Mouse (Mus musculus) ES-Bruce4 (cell line): ENCODE data around the gene Ssbp3.

Source experiments
- CTCF ChIP-seq: IDR thresholded peaks from one replicate; pipeline ENCODE4 v1.8.1; 2011; ENCODE audit warnings: low read depth, low read length
- EP300 ChIP-seq: IDR thresholded peaks from 2 replicates; pipeline ENCODE4 v1.6.1; 2011; ENCODE audit warnings: low read depth, low read length; ENCODE audit not compliant: insufficient read depth
- POLR2A ChIP-seq: IDR thresholded peaks from one replicate; pipeline ENCODE4 v1.8.1; 2011; ENCODE audit warnings: low read length; ENCODE audit not compliant: insufficient read depth

DNA sequence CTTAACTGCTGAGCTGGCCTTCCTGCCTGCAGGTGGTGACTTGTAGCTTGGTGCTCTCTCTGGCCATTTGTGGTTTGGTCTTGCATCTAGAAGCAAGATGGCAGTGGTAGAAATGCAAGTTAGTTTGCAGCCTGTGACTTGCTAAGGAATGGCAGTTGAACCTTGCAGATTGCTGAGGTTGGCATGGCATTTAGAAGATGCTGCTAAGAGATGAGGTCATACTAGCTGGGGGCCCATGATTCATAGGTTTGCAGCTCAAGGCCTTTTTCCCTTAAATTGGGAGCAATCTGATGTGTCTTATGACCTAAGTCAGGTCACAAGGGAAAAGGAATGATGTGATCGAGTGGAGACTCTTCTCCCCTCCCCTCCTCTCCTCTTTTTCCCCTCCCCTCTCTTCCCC is 7.8 kb downstream of the Ssbp3 start:
- TF ChIP-seq POLR2A (no peak), CTCF (no peak), EP300 (no peak)
